Mouse (Mus musculus): ENCODE results near the gene Mfsd12.

Gene Mfsd12

DNA sequence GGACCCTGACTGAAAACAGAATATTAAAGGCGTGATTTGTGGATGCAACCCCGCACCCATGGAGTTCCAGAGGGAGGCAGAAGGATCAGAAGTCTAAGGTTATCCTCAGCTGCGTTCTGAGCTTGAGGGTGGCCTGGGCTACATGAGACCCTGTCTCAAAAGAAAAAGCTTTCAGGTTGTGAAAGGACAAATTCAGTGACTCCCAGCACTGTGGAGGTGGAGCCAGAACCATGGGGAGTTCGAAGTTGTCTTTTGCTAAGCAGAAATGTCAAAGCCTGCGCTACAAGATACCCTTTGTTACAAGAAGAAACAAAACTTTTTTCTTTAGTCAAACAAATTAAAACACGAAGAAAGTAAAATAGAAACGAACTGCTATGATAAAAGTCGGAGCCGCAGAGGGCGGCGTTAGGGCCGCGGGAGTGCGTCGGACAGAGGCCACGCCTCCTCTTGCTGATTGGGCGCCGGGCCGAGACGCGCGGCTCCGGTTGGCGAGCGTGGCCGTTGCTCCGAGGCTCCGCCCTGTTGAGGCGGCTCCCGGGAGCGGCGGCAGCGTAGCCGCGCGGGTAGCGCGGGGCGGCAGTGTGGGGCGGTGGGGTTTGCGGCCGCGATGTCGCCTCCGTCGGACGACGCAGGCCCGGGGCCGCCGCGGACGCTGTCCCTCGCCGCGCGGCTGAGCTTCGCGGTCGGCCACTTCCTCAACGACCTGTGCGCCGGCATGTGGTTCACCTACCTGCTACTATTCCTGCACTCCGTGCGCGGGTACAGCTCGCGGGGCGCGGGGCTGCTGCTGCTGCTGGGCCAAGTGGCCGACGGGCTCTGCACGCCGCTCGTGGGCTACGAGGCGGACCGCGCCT, at the start of gene Mfsd12:
TSS of gene Mfsd12 (plus strand) at position 501 of the 854 bp plus-strand sequence.
- DNase-seq (ENCODE audit: low read depth): peak; percentile 93

DNA sequence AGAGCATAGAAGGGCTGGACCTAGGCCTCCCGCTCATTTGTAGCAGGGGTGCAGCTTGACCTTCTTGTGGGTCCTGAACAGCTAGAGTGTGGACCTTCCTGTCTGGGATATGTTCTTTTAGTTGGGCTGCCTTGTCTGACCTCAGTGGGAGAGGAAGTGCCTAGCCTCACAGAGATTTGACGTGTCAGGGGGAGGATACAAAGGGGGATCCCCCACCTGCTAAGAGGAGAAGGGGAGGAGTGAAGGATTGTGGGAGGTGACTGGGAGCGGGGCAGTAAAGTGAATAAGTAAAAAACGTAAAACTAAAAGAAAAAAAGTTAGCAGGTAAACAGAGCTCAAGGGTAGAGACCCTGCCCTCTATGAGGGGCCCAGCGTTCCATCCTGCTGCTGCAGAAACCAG, 47.7 kb upstream of the Mfsd12 start:
- DNase-seq (ENCODE audit: low read depth): no peak

DNA sequence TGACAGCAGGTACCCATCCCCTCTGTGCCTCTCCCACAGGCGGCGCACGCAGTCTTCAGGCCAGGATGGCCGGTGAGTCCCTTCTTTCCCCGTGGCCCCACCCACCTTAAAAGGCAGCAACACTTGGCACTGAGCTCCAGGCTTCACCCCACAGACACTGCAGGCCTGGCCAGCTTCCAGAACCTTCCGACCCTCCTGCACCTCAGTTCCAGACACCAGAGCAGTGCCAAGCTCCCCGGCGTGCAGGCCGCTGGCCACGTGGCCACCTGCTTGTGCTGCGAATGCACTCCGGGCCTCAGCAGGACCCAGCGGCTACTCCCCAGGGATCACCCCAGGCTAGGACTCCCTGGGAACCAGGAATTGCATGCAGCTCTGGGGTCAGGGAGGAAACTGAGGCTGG, 43.7 kb upstream of the Mfsd12 start:
- no peak for DNase-seq (ENCODE audit: low read depth)

DNA sequence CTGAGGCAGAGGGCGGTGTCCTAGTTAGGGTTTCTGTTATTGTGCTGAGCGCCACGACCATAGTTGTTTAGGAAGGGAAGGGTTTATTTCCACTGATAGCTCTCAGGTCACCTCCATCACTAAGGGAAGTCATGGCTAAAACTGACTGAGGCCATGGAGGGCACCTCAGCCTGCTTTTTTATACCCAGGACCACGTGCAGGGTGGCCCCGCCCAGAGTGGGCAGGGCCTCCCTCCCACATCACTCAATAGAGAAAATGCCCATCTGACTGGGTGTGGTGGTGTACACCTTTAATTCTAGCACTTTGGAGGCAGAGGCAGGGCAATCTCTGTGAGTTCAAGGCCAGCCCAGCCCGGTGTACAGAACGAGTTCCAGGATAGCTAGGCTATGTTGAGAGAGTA, 43.1 kb upstream of the Mfsd12 start:
- no peak for DNase-seq (ENCODE audit: low read depth)

DNA sequence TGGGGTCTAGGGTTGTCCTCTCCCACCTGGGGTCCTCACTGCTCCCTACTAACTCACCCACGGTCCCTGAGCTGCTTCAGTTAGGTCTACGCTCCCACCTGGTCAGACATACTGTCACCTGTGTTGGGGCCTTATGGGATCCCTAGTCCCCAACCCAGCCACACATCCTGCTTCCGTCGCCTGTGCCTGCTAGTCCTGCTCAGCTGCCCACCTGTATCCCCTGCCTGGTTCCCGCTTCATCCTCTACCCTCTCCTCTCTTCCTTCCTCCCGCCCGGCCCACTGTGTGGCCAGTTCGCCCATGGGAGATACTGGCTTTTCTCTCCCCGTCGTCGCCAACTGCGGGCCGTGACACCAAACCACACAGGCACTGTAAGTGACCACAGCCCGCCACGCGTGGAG, 41.7 kb upstream of the Mfsd12 start:
- no peak for DNase-seq (ENCODE audit: low read depth)

DNA sequence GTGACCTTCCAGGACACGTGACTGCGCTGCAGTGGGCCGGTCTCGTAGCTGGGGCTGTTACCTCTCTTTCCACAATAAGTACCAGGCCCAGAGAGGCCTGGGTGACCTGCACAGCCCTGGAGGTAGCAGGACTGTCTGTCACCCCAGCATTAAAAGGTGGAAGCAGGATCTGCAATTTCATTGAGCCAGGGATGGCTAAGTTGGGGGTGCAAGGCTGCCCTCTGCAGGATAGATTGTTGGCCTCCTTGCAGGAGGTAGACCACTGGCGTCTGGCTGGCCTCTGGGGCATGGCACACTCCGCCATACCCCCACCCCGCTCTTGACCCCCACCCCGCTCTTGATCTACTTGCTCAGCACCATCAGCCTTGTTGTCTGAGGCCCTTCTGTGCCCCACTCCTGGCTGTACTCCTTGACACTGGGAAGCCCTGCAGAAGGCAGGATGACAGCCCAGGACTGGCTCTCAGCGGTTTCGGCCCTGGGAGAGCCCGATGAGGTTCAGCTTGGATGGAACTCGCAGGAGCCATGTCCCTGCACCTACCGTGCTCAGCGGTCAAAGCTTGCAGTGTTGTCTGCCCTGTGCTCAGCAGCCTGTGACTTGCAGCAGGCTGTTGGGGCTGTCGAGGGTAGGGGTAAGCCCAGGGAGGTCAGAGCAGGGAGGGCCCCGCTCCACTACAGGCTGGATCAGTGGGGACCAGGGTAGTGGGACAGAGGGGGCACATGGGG, 40.8 kb upstream of the Mfsd12 start:
- DNase-seq (ENCODE audit: low read depth): no peak

DNA sequence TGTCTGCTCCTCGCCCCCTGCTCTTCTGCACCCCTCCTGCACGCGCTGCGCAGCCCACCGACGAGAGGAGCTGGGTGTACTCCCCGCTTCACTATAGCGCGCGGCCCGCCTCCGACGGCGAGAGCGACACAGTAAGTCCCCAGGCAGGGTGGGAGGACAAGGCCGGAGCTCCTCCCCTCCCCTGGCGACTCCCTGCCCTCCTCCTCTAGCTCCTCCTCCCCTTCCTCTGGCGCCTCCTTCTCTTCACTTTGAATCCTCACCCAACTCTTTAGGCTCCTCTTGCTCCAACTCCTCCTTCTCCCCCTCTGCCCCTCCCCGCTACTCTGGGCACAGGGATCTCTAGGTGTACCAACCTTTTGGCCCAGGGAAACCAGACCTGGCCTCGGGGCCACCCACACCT, 40.0 kb upstream of the Mfsd12 start:
- DNase-seq (ENCODE audit: low read depth): peak; percentile 47

DNA sequence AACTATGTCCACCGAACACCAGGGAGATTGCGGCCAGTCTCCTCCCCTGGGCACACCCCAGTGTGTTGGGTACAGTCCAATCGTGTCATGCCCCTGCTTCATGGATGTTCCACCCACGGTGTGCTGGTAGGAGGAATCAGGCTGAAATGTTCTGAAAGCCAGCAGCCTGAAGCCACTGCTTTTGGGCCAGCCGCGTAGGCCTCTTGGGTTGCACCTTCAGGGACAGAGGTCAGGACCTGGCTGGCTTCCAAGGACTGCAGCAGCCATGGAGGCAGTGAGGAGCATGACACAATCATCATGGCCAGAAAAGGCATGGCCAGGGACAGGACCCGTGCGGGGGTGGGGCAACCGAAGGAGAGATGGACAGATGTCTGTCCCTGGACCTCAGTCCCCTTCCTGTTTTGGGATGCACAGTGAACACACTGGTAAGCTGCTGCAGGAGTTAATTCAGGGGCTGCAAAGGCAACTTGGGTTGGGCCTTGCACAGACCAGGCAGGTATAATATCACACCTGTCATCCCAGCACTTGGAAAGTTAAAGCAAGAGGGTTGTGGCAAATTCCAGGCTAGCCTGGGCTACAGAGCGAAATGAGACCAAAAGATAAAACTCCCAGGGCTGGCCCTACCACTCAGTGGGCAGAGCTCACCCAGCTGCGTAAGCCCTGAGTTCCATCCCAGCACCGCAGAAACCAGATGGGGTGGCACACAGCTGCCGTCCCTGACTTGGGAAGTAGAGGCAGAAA, 38.5 kb upstream of the Mfsd12 start:
- DNase-seq (ENCODE audit: low read depth): no peak

DNA sequence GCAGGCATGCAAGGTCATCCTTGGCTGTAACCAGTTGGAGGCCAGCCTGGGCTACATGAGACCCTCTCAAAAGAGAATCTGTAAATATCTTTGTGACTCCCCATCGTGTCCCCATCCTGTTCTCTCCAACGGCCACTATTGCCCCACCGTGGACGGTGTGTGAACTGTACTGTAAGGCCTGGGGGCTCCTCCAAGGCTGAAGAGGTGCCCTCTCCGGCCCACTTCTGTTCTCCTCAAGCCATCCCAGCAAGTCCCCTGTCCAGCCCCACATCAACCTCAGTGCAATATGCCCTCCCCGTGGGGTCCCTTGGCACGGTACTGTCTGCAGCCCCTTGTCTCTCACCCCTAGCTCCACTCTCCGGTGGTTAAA, 38.0 kb upstream of the Mfsd12 start:
- no peak for DNase-seq (ENCODE audit: low read depth)

DNA sequence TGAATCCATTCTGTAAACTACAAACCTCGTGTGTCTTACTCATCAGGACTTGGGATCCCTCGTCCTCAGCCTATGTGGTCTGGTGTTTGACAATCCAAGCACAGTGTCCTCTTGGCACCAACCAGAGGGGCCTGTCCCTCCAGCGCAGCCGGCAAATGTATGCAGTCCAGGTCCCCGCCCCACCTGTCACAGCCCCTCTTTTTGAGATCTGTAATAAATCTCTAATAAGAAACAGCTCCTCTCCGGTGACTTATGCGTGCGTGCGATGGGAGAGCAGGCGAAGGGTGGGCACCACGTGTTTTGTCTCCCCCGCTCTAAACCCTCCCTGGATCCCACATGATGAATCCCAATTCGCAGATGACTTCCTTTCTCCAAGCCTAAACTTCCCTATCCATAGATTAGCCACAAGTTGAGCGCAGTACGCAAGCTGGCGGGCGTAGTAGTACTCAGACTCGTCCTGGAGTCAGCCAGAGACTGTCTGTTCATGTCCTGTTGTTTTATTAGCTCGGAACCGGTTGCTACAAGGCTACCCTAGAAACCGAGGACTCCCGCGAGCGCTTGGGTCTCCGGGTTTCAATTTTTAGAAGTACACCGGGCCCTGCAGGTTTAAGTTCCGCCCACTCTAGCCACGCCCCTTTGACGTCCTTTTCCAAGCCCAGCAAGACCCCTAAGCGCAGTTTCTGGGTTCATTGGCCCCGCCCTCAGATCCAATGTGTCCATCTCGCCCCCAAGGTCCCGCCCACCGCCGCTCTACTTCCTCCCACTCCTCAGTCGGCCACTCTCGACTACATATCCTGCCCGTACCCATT, 37.3 kb upstream of the Mfsd12 start:
- no peak for DNase-seq (ENCODE audit: low read depth)

DNA sequence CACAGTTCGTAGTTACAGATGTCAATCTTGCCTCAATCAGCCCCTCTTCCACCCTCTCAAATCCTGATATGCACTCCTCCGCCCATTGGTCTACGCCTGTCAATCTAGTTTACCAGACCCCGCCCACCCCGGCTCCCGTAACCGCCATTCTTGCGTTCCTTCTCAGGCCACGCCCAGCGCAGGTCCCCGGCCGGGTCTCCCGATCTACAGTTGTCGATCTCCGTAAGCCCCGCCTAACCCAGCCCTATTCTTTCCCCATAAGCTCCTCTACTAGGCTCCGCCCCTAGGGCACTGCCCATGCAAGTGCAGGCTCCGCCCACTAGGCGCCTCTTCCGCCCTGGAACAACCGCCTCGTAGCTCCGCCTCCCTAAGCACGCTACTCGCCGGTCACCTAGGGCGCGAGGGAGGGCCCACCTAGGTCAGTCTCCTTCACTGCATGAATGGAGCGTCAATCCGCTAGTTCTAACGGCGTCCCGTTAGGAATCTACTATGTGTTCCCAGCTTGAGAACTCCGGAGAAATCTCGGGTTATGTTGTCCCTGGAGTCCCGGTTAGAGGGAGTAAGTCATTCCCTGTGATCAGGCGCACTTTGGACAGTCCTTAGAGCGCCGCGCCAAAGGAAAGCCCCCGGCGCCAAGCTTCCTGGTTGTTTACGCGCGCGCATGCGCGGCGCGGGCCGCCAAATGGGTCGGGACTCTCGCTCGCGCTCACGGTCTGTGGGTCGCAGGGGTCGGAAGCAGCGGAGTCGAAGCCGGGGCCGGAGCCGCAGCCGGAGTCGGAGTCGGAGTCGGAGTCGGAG, 36.5 kb upstream of the Mfsd12 start, which contains the start of gene Cactin:
TSS of gene Cactin (plus strand) at position 554 of the 798 bp plus-strand sequence.
- peak; percentile 100 for DNase-seq (ENCODE audit: low read depth)

DNA sequence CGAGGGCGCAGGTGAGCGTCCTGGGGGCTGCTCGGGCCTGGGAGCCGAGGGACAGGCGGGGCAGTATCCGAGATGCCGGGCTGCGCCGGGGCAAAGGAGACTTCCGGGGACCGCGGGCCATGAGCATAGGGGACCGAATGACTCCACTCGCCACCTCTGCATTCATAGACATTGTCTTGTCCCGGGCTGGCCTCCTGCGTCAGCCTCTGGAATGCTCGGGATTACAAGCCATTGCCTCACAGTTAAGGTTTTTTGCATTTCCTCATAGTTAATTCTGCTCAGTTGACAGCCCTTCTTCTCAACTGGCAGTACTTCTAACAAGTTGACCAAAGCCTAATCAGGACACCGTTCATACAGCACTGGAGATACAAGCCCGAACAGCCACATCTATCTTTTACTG, 35.9 kb upstream of the Mfsd12 start:
- DNase-seq (ENCODE audit: low read depth): no peak

DNA sequence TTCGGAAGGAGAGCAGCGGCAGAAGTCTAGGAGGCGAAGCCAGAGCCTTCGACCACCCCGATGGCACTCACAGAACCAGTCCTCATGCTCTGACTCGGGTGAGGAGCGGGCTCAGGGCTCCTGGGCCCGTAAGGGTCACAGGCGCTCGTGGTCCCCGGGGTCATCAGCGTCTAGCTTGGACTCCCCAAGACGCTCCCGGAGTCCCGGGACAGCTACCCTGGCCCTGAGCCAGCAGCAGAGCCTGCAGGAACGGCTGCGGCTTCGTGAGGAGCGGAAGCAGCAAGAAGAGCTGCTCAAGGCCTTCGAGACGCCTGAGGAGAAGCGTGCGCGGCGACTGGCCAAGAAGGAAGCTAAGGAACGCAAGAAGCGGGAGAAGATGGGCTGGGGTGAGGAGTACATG, 34.8 kb upstream of the Mfsd12 start:
- no peak for DNase-seq (ENCODE audit: low read depth)

DNA sequence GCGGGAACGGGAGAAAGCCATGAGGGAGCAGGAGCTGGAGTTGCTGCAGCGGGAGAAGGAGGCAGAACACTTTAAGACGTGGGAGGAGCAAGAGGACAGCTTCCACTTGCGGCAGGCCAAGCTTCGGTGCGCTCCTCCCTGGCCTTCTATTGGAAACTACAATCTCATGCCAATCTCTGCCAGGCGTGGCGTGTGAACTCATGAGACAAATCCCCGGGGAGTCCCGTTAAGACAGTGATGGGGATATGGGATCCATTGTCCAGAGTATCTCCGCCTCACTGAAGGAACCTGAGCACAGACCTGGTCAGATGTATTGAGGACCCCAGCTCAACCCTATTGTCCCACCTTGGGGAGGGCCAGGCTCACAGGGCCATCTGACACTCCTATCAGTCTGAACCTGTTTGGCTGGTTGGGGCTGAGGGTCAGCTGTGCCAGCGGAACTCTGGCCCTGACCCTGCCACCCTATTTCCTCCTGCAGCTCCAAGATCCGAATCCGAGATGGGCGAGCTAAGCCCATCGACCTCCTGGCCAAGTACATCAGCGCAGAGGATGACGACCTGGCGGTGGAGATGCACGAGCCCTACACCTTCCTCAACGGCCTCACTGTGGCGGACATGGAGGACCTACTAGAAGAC, 34.0 kb upstream of the Mfsd12 start:
- DNase-seq (ENCODE audit: low read depth): no peak

DNA sequence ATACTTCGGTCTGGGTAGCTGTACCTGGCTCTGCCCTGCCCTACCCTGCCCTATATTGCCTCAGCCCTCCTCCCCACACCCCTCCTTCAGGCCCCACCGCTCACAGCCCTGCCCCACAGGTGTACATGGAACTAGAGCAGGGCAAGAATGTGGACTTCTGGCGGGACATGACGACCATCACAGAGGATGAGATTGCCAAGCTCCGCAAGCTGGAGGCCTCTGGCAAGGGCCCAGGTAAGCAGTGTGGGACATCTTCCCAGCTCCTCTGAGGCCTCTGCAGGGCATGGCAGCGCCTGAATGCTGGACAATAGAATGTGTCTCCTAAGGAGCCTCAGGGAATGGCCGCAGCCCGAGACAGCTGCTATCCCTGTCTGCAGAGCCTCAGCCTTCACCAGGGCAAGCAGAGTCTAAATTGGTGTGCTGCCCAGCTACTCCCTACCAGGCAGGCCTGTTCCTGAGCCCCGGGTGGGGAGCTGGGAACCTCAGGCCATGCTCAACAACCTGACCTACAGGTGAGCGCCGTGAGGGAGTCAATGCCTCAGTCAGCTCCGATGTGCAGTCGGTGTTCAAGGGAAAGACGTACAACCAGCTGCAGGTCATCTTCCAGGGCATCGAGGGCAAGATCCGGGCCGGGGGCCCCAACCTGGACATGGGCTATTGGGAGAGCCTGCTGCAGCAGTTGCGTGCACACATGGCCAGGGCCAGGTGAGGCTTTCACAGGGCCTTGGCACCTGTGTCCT, 33.3 kb upstream of the Mfsd12 start:
- DNase-seq (ENCODE audit: low read depth): no peak

DNA sequence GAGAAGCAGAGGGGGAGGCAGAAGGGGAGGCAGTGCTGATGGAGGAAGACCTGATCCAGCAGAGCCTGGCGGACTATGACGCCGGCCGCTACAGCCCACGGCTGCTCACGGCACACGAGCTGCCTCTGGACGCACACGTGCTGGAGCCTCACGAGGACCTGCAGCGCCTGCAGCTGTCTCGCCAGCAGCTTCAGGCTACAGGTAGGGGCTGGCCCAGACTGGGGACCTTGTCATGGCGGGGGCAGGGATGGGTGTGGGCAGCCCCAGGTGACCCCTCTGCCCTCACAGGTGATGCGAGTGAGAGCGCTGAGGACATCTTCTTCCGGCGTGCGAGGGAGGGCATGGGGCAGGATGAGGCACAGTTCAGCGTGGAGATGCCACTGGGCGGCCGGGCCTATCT, 32.1 kb upstream of the Mfsd12 start:
- DNase-seq (ENCODE audit: low read depth): no peak

DNA sequence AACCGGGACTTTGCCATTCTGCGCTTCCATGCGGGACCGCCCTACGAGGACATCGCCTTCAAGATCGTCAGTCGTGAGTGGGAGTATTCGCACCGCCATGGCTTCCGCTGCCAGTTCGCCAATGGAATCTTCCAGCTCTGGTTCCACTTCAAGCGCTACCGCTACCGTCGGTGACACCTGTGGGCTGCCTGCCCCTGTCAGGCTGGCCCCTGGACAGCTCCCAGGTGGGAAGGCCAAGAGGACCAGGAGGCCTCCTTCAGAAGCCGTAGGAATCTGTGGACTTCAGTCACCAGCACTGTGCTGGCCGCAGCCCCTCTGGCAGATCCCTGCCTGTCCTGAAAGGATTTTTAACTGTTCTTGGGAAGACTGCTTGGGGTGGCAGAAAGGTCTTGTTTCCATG, 31.5 kb upstream of the Mfsd12 start:
- DNase-seq (ENCODE audit: low read depth): no peak

DNA sequence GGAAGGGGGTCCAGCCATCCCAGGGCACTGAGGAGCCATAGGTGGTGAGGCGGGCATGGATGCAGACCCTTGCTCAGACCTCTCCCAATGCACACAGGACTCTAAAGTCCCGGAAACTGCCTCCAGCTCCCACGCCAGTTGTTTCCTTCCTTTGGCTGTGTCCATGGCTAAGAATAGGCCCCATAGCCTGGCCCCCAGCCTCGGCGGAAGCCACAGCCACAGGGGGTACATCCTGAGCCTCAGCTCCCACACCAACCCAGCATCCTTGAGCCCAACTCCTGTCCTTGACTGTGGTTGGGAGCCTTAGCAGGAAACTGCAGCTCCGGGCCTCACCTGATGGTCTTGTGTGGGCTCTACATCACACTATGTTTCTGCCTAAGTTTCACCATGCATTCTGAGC, 30.4 kb upstream of the Mfsd12 start:
- DNase-seq (ENCODE audit: low read depth): no peak

DNA sequence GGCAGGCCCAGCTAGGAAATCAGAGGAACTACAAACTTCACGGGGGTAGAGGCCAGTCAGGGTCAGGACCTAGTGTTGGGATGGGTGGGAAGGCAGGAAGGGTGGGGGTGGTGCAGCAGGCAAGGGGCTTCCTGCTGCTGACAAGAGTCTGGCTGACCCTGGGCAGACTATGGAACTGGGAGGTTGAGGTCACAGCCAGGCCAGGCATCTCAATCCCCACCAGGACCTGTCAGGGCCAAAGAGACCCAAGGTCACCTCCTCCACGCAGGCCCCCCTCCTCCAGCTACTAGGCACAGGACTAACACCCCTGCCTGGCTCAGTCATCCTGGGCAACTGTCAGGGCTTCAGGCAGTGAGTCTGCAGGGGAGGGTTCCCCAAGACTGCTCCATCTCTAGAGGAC, 29.3 kb upstream of the Mfsd12 start:
- no peak for DNase-seq (ENCODE audit: low read depth)

DNA sequence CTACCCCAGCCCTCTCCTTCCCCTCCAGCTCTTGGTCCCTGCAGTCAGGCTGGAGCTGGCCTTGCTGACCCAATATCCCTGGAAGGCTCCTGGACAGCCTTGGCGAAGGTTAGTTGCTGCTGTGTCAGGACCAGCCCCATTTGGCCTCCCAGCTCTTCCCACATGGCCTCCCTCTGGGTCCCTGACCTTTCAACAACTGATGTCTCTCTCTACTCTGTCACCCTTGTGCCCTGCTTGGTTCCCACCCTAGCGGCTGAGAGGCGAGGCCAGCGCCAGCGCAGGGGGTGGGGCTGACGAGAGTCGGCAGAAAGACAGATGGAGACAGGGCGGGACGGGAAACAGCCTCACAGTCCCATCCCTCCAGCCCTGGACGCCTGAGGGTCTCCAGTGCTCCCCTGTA, 28.9 kb upstream of the Mfsd12 start, which contains the start of gene Tbxa2r:
TSS of gene Tbxa2r (plus strand) at position 346 of the 400 bp plus-strand sequence.
- peak; percentile 64 for DNase-seq (ENCODE audit: low read depth)
